Mouse (Mus musculus) G1E (cell line): ENCODE data around the gene Abca14. TPM values are rescaled to one million over a fixed set of nuclear protein-coding genes. Genes with fewer than 3 reads are reported as not detected.

ENCODE experiments used
- ATAC-seq: 2 replicates; pipeline ENCODE4 v1.8.0; 2016; ENCODE audit warnings: mild to moderate bottlenecking; ENCODE audit not compliant: insufficient number of reproducible peaks, poor library complexity, low FRiP score, severe bottlenecking; ENCODE audit errors: extremely low read depth
- DNase-seq: peaks from one replicate; pipeline ENCODE4 v3.0.0; 2012; ENCODE audit warnings: low spot score
- H3K27me3 ChIP-seq: 2 replicates; pipeline ENCODE4 v1.6.1; 2012; ENCODE audit warnings: mild to moderate bottlenecking, low read length, inconsistent platforms; ENCODE audit not compliant: insufficient read depth
- H3K36me3 ChIP-seq: replicated peaks from 2 replicates; pipeline ENCODE3; 2012; ENCODE audit warnings: mild to moderate bottlenecking, inconsistent platforms
- H3K4me1 ChIP-seq: 2 replicates; pipeline ENCODE4 v1.6.1; 2012; ENCODE audit warnings: low read depth, low read length, inconsistent platforms, mixed read lengths; ENCODE audit not compliant: insufficient read depth
- H3K4me3 ChIP-seq: 2 replicates; pipeline ENCODE4 v1.5.1; 2012; ENCODE audit warnings: low read depth, mild to moderate bottlenecking, inconsistent platforms, low read length, moderate library complexity, mixed read lengths
- H3K9me3 ChIP-seq: replicated peaks from 2 replicates; pipeline ENCODE4 v1.6.1; 2012; ENCODE audit warnings: inconsistent platforms
- CTCF ChIP-seq: IDR thresholded peaks from 2 replicates; pipeline ENCODE4 v1.5.1; 2012; ENCODE audit warnings: low read depth, low read length, inconsistent platforms, mixed read lengths
- GATA1 ChIP-seq: IDR thresholded peaks from 2 replicates; pipeline ENCODE4 v1.6.1; 2012; ENCODE audit warnings: borderline replicate concordance, low read length, inconsistent platforms, mixed read lengths
- GATA2 ChIP-seq: IDR thresholded peaks from 2 replicates; pipeline ENCODE4 v1.6.1; 2012; ENCODE audit warnings: low read depth, low read length, inconsistent platforms, borderline replicate concordance
- POLR2AphosphoS5 ChIP-seq: IDR thresholded peaks from 2 replicates; pipeline ENCODE4 v1.6.1; 2012; ENCODE audit warnings: low read depth, low read length, inconsistent platforms; ENCODE audit not compliant: insufficient replicate concordance
- TAL1 ChIP-seq: conservative IDR thresholded peaks from 2 replicates; pipeline ENCODE4 v1.6.1; 2012; ENCODE audit warnings: low read depth, low read length, inconsistent platforms, mixed read lengths
- polyA plus RNA-seq: library from polyadenylated mRNA; stranded (reverse); fragments of >175 nt; gene quantifications from 2 replicates; pipeline ENCODE4 v1.2.3, GENCODE M21; 2012
- total RNA-seq, 2 experiments: library from RNA; stranded (forward) in 1 of 2; stranded (reverse) in 1 of 2; fragments of 200-1000 nt in 1 of 2; fragments of >200 nt in 1 of 2; fragmentation: Nextera tagmentation in 1 of 2; gene quantifications; 2 replicates each; pipeline ENCODE4 v1.2.3; 2014 to 2017

Gene Abca14
- total RNA-seq (2014; fragmentation: Nextera tagmentation) (1.3 TPM in 1 of 2 replicates, not detected in the other), total RNA-seq (2017) (not detected in 2 replicates), polyA plus RNA-seq (not detected in 2 replicates)

DNA sequence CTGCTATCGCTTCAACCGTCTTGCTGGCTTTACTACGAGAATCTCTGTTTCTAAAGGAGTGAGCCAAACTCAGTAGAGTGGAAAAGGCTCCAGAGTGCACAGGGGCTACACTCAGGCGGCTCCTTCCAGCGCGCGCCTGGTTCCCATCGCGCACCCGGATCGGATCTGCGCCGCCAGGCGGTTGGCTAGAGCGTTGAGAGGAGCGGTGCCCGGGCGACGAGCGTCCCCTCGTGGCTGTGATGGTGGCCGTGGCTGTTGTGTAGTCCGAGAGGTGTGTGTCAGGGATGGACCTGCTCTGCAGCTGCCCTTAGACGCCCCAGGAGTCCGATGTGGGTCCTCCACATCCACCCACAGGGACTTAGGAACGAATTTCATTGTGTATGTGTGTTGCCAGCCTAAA, at the start of gene Abca14:
Gene Abca14, plus strand, starts transcription at position 173 of the 400 bp plus-strand sequence.
- DNase-seq: no peak
- no peak for TF ChIP-seq TAL1
- TF ChIP-seq GATA2: no peak
- TF ChIP-seq GATA1: no peak
- no peak for TF ChIP-seq POLR2AphosphoS5
- no peak for TF ChIP-seq CTCF
- ATAC-seq: no peak
- Histone ChIP-seq H3K4me1 (no peaks in the 10 kb centered on the region), H3K4me3 (no peak within 1 kb of the TSS), H3K36me3 (no peaks in the 10 kb centered on the region), H3K9me3 (no peaks in the 10 kb centered on the region), H3K27me3 (no peaks in the 10 kb centered on the region)

GRCm38 (mm10) chr7:120156841-120157409, 46.8 kb upstream of the Abca14 start:
- no peak for DNase-seq

GRCm38 (mm10) chr7:120157575-120158061, 46.1 kb upstream of the Abca14 start:
- ATAC-seq (no peak), DNase-seq (no peak)
- Histone ChIP-seq H3K4me1 (no peaks in the 10 kb centered on the region), H3K36me3 (no peaks in the 10 kb centered on the region), H3K4me3 (no peak overlapping the region), H3K27me3 (peaks cover 3% of the 10 kb centered on the region; the same call in 1 of the 2 replicates), H3K9me3 (no peaks in the 10 kb centered on the region)
- no peak for TF ChIP-seq TAL1
- TF ChIP-seq CTCF: no peak
- no peak for TF ChIP-seq GATA1
- no peak for TF ChIP-seq GATA2
- no peak for TF ChIP-seq POLR2AphosphoS5

More at GRCm38 (mm10) chr7:120156841-120157409, 46.8 kb upstream of the Abca14 start:
- H3K9me3 ChIP-seq: no peaks in the 10 kb centered on the region
- no peaks in the 10 kb centered on the region for H3K36me3 ChIP-seq
- peaks cover 3% of the 10 kb centered on the region; the same call in 1 of the 2 replicates for H3K27me3 ChIP-seq
- TF ChIP-seq CTCF (no peak), GATA1 (no peak), TAL1 (no peak), GATA2 (no peak), POLR2AphosphoS5 (no peak)
- no peak overlapping the region for H3K4me3 ChIP-seq
- no peaks in the 10 kb centered on the region for H3K4me1 ChIP-seq
- no peak for ATAC-seq

- Histone ChIP-seq H3K36me3 (no peaks in the 10 kb centered on the region), H3K4me1 (no peaks in the 10 kb centered on the region), H3K9me3 (no peaks in the 10 kb centered on the region), H3K4me3 (no peak overlapping the region), H3K27me3 (peaks cover 3% of the 10 kb centered on the region; the same call in 1 of the 2 replicates)
- TF ChIP-seq GATA1: no peak
- no peak for TF ChIP-seq CTCF
- no peak for TF ChIP-seq POLR2AphosphoS5
- TF ChIP-seq GATA2: no peak
- TF ChIP-seq TAL1: no peak
- ATAC-seq: no peak
- DNase-seq: no peak
Observed at GRCm38 (mm10) chr7:120158121-120158613, 45.6 kb upstream of the Abca14 start.

DNA sequence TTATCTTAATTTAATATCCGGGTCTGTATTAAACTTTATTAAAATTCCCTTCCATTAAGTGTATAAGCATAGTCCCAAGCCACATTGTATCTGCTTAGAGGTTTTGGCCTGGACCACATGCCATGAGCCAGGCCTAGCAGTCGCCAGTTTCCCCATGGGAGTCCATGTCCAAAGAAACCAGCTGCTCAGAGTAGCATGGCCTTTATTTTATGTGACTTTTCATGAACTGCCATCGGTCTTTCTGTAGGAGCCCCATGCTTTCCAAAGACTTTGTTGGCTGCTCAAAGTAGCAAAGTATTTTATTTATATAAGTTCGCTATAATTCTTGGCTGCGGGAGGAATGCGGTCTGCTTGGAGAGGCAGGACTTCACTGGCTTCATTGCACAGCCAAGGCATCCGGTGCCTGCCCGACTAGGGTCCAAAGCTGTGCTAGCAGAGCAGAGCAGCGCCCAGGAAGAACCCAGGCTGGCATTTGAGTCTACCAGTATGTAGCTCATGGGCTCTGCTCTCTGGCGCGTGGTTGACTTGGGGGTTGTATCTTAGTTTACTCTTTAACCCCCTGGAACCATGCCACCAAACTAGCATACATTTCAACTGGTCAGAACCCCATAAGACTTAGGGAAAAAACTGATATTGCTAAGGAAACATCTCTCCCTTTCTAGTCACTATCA, 40.0 kb upstream of the Abca14 start:
- Histone ChIP-seq H3K36me3 (no peaks in the 10 kb centered on the region), H3K4me3 (no peak overlapping the region), H3K9me3 (no peaks in the 10 kb centered on the region), H3K27me3 (peaks cover 2% of the 10 kb centered on the region; the same call in 1 of the 2 replicates), H3K4me1 (no peaks in the 10 kb centered on the region)
- no peak for DNase-seq
- TF ChIP-seq GATA2: no peak
- no peak for TF ChIP-seq GATA1
- TF ChIP-seq POLR2AphosphoS5: no peak
- no peak for TF ChIP-seq TAL1
- no peak for TF ChIP-seq CTCF
- no peak for ATAC-seq

- Histone ChIP-seq H3K4me1 (no peaks in the 10 kb centered on the region), H3K36me3 (no peaks in the 10 kb centered on the region), H3K4me3 (no peak overlapping the region), H3K9me3 (no peaks in the 10 kb centered on the region), H3K27me3 (peaks cover 3% of the 10 kb centered on the region; the same call in 1 of the 2 replicates)
- TF ChIP-seq POLR2AphosphoS5 (no peak), TAL1 (no peak), CTCF (no peak), GATA2 (no peak), GATA1 (no peak)
- DNase-seq: no peak
- ATAC-seq: no peak
Observed at GRCm38 (mm10) chr7:120172188-120172700, 31.5 kb upstream of the Abca14 start.
